Mouse (Mus musculus) MEL (cell line): ENCODE results near the gene Cmas. TPM values are rescaled to one million over a fixed set of nuclear protein-coding genes. Genes with fewer than 3 reads are reported as not detected.

Source experiments
- DNase-seq: peaks from one replicate; pipeline ENCODE4 v3.0.0; 2011; ENCODE audit warnings: low read depth, low spot score
- H3K27ac ChIP-seq: 2 replicates; pipeline ENCODE4 v1.5.1; 2012; ENCODE audit warnings: low read depth, mild to moderate bottlenecking, control low read depth, low read length, moderate library complexity; ENCODE audit not compliant: control insufficient read depth
- H3K27me3 ChIP-seq, 2 experiments: fragments of 150-350 bp in 1 of 2; sonication (generic) in 1 of 2; 2 replicates each; pipeline ENCODE4 v1.6.1; 2012; ENCODE audit warnings: low read length in 2 of 2, mild to moderate bottlenecking in 2 of 2, improper control_type of control experiment in 1 of 2, moderate library complexity in 1 of 2; ENCODE audit not compliant: insufficient read depth in 2 of 2, control insufficient read depth in 1 of 2
- H3K36me3 ChIP-seq, 2 experiments: 2 replicates each; pipeline ENCODE4 v1.6.1; 2012 to 2014; ENCODE audit warnings: low read length in 2 of 2, improper control_type of control experiment in 1 of 2, inconsistent platforms in 1 of 2, mild to moderate bottlenecking in 1 of 2; ENCODE audit not compliant: insufficient read depth in 2 of 2, control insufficient read depth in 1 of 2
- H3K4me1 ChIP-seq, 2 experiments: fragments of 150-350 bp in 1 of 2; sonication (generic) in 1 of 2; 2 replicates each; pipeline ENCODE4 v1.6.1; 2012; ENCODE audit warnings: low read length in 2 of 2, improper control_type of control experiment in 1 of 2, mild to moderate bottlenecking in 1 of 2; ENCODE audit not compliant: insufficient read depth in 2 of 2, control insufficient read depth in 1 of 2
- H3K4me3 ChIP-seq, 2 experiments: fragments of 150-350 bp in 1 of 2; sonication (generic) in 1 of 2; 2 replicates each; pipeline ENCODE4 v1.5.1; 2012; ENCODE audit warnings: low read depth in 2 of 2, low read length in 2 of 2, mild to moderate bottlenecking in 2 of 2, moderate library complexity in 2 of 2, control low read depth in 1 of 2, improper control_type of control experiment in 1 of 2; ENCODE audit not compliant: control insufficient read depth in 1 of 2, insufficient read depth in 1 of 2
- H3K79me2 ChIP-seq: 2 replicates; pipeline ENCODE4 v1.6.1; 2012; ENCODE audit warnings: mild to moderate bottlenecking, low read length, moderate library complexity; ENCODE audit not compliant: control insufficient read depth, poor library complexity, insufficient read depth
- H3K9ac ChIP-seq: 2 replicates; pipeline ENCODE4 v1.6.1; 2012; ENCODE audit warnings: low read depth, mild to moderate bottlenecking, control low read depth, low read length, moderate library complexity; ENCODE audit not compliant: control insufficient read depth, poor library complexity, severe bottlenecking
- H3K9me3 ChIP-seq: fragments of 150-350 bp; sonication (generic); replicated peaks from 2 replicates; pipeline ENCODE4 v1.6.1; 2012; ENCODE audit warnings: mild to moderate bottlenecking, low read length, improper control_type of control experiment, moderate library complexity; ENCODE audit not compliant: insufficient read depth
- BHLHE40 ChIP-seq: IDR thresholded peaks from 2 replicates; pipeline ENCODE4 v1.6.1; 2012; ENCODE audit warnings: low read depth, mild to moderate bottlenecking, inconsistent platforms, low read length, improper control_type of control experiment, borderline replicate concordance
- E2F4 ChIP-seq: IDR thresholded peaks from 2 replicates; pipeline ENCODE4 v1.6.1; 2011; ENCODE audit warnings: low read depth, low read length, improper control_type of control experiment, borderline replicate concordance
- EP300 ChIP-seq, 2 experiments: IDR thresholded peaks; 2 replicates each; pipeline ENCODE4 v1.6.1; 2011; ENCODE audit warnings: improper control_type of control experiment in 2 of 2, low read length in 2 of 2, low read depth in 1 of 2, mild to moderate bottlenecking in 1 of 2
- JUND ChIP-seq: IDR thresholded peaks from 2 replicates; pipeline ENCODE4 v1.6.1; 2011; ENCODE audit warnings: low read depth, mild to moderate bottlenecking, improper control_type of control experiment, low read length
- MAFK ChIP-seq: IDR thresholded peaks from 2 replicates; pipeline ENCODE4 v1.6.1; 2011; ENCODE audit warnings: low read depth, mild to moderate bottlenecking, low read length, improper control_type of control experiment, borderline replicate concordance
- MAX ChIP-seq: IDR thresholded peaks from 2 replicates; pipeline ENCODE4 v1.6.1; 2011; ENCODE audit warnings: low read length, improper control_type of control experiment
- MAZ ChIP-seq: IDR thresholded peaks from 2 replicates; pipeline ENCODE4 v1.6.1; 2012; ENCODE audit warnings: low read depth, mild to moderate bottlenecking, inconsistent platforms, low read length, improper control_type of control experiment
- MEF2A ChIP-seq: IDR thresholded peaks from 2 replicates; pipeline ENCODE4 v1.6.1; 2014; ENCODE audit warnings: low read depth, mild to moderate bottlenecking, inconsistent platforms, low read length, improper control_type of control experiment; ENCODE audit not compliant: poor library complexity, insufficient replicate concordance, severe bottlenecking; ENCODE audit errors: extremely low read depth
- MYB ChIP-seq: IDR thresholded peaks from 2 replicates; pipeline ENCODE4 v1.6.1; 2011; ENCODE audit warnings: mild to moderate bottlenecking, low read depth, low read length, improper control_type of control experiment
- MYC ChIP-seq: IDR thresholded peaks from 2 replicates; pipeline ENCODE4 v1.6.1; 2011; ENCODE audit warnings: low read depth, mild to moderate bottlenecking, low read length, improper control_type of control experiment, moderate library complexity
- NELFE ChIP-seq: IDR thresholded peaks from 2 replicates; pipeline ENCODE4 v1.6.1; 2011; ENCODE audit warnings: low read depth, low read length, improper control_type of control experiment
- NRF1 ChIP-seq: IDR thresholded peaks from 2 replicates; pipeline ENCODE4 v1.6.1; 2014; ENCODE audit warnings: low read depth, mild to moderate bottlenecking, inconsistent platforms, low read length, improper control_type of control experiment, moderate library complexity; ENCODE audit not compliant: poor library complexity, insufficient read depth, severe bottlenecking
- POLR2A ChIP-seq, 2 experiments: IDR thresholded peaks; 2 replicates each; pipeline ENCODE4 v1.6.1; 2011 to 2012; ENCODE audit warnings: low read length in 2 of 2, mild to moderate bottlenecking in 2 of 2, control low read depth in 1 of 2, improper control_type of control experiment in 1 of 2, low read depth in 1 of 2, moderate library complexity in 1 of 2; ENCODE audit not compliant: control insufficient read depth in 1 of 2, insufficient read depth in 1 of 2, poor library complexity in 1 of 2
- POLR2AphosphoS2 ChIP-seq: IDR thresholded peaks from 2 replicates; pipeline ENCODE4 v1.6.1; 2011; ENCODE audit warnings: low read length, improper control_type of control experiment
- POLR2AphosphoS5 ChIP-seq: IDR thresholded peaks from 2 replicates; pipeline ENCODE4 v1.6.1; 2012; ENCODE audit warnings: low read depth, borderline replicate concordance, mild to moderate bottlenecking, inconsistent platforms, low read length, moderate library complexity, mixed read lengths
- RAD21 ChIP-seq: IDR thresholded peaks from 2 replicates; pipeline ENCODE4 v1.6.1; 2011; ENCODE audit warnings: mild to moderate bottlenecking, low read depth, low read length, improper control_type of control experiment
- RCOR1 ChIP-seq: IDR thresholded peaks from 2 replicates; pipeline ENCODE4 v1.6.1; 2012; ENCODE audit warnings: low read depth, mild to moderate bottlenecking, inconsistent platforms, low read length, improper control_type of control experiment
- SIN3A ChIP-seq: IDR thresholded peaks from 2 replicates; pipeline ENCODE4 v1.6.1; 2012; ENCODE audit warnings: low read length, improper control_type of control experiment, inconsistent platforms
- TAL1 ChIP-seq: IDR thresholded peaks from 2 replicates; pipeline ENCODE4 v1.6.1; 2012; ENCODE audit warnings: mild to moderate bottlenecking, inconsistent platforms, low read length, moderate library complexity, mixed read lengths
- TBP ChIP-seq: IDR thresholded peaks from 2 replicates; pipeline ENCODE4 v1.8.0; 2011; ENCODE audit warnings: low read depth, low read length, improper control_type of control experiment
- TCF12 ChIP-seq: IDR thresholded peaks from 2 replicates; pipeline ENCODE4 v1.6.1; 2014; ENCODE audit warnings: low read depth, mild to moderate bottlenecking, inconsistent platforms, low read length, improper control_type of control experiment, moderate library complexity
- USF1 ChIP-seq: IDR thresholded peaks from 2 replicates; pipeline ENCODE4 v1.6.1; 2014; ENCODE audit warnings: low read depth, mild to moderate bottlenecking, inconsistent platforms, low read length, improper control_type of control experiment, moderate library complexity
- USF2 ChIP-seq, 2 experiments: IDR thresholded peaks; 2 replicates each; pipeline ENCODE4 v1.6.1; 2011 to 2012; ENCODE audit warnings: improper control_type of control experiment in 2 of 2, low read length in 2 of 2, borderline replicate concordance in 1 of 2, inconsistent platforms in 1 of 2, low read depth in 1 of 2, mild to moderate bottlenecking in 1 of 2; ENCODE audit not compliant: insufficient read depth in 1 of 2
- ZKSCAN1 ChIP-seq: IDR thresholded peaks from 2 replicates; pipeline ENCODE4 v1.6.1; 2012; ENCODE audit warnings: low read depth, mild to moderate bottlenecking, inconsistent platforms, low read length, improper control_type of control experiment, moderate library complexity
- ZNF384 ChIP-seq: IDR thresholded peaks from 2 replicates; pipeline ENCODE4 v1.6.1; 2012; ENCODE audit warnings: low read depth, mild to moderate bottlenecking, inconsistent platforms, low read length, improper control_type of control experiment
- polyA plus RNA-seq, 2 experiments: library from polyadenylated mRNA; stranded (reverse) in 1 of 2; unstranded in 1 of 2; fragments of >175 nt in 1 of 2; fragments of >200 nt in 1 of 2; gene quantifications; 2 replicates each; pipeline versions ENCODE4 v1.2.1 to v1.2.4; 2012; ENCODE audit warnings: low replicate concordance in 2 of 2, low read depth in 1 of 2; ENCODE audit not compliant: insufficient read length in 2 of 2, insufficient read depth in 1 of 2, missing spikeins in 1 of 2
- total RNA-seq: library from RNA; depleted of rRNA; stranded (reverse); fragments of 300-350 nt; gene quantifications from 2 replicates; pipeline ENCODE4 v1.2.3, GENCODE M21; 2012

Gene Cmas
- total and polyA plus RNA-seq, 3 experiments: 29.4 to 55.0 TPM; not detected in 1

- Histone ChIP-seq H3K4me1 (peaks cover 7 to 26% of the 10 kb centered on the region in 2 experiments), H3K4me3 (no peak overlapping the region), H3K9ac (no peak overlapping the region), H3K9me3 (no peaks in the 10 kb centered on the region), H3K36me3 (peaks cover 0 to 23% of the 10 kb centered on the region in 2 experiments; a peak in 2 of 4 replicates), H3K27ac (no peak overlapping the region), H3K79me2 (no peaks in the 10 kb centered on the region), H3K27me3 (no peaks in the 10 kb centered on the region)
- DNase-seq: no peak
- TF ChIP-seq JUND: no peak
- no peak for TF ChIP-seq USF2 (IDR thresholded peaks at IDR 0.05; ENCODE audit: borderline replicate concordance in 1 of 2, insufficient read depth in 1 of 2, low read depth in 1 of 2, low read length in 2 of 2)
- no peak for TF ChIP-seq MEF2A
- no peak for TF ChIP-seq MYC
- TF ChIP-seq RAD21: no peak
- no peak for TF ChIP-seq NRF1
- no peak for TF ChIP-seq ZNF384
- TF ChIP-seq ZKSCAN1: no peak
- TF ChIP-seq RCOR1: no peak
- no peak for TF ChIP-seq MAZ
- no peak for TF ChIP-seq E2F4
- TF ChIP-seq TCF12: no peak
- no peak for TF ChIP-seq MAX
- TF ChIP-seq EP300 (IDR thresholded peaks at IDR 0.05; ENCODE audit: low read depth in 1 of 2, low read length in 2 of 2): no peak
- no peak for TF ChIP-seq POLR2A (IDR thresholded peaks at IDR 0.05; ENCODE audit: control insufficient read depth in 1 of 2, insufficient read depth in 1 of 2, low read depth in 1 of 2, low read length in 2 of 2, poor library complexity in 1 of 2)
- TF ChIP-seq MYB: no peak
- TF ChIP-seq USF1: no peak
- TF ChIP-seq MAFK: no peak
- no peak for TF ChIP-seq NELFE
Measured at GRCm38 (mm10) chr6:142780574-142781033, 24.1 kb downstream of the Cmas start.

GRCm38 (mm10) chr6:142781286-142781685, 24.8 kb downstream of the Cmas start:
- H3K4me1 ChIP-seq: peaks cover 5 to 20% of the 10 kb centered on the region in 2 experiments
- no peaks in the 10 kb centered on the region for H3K79me2 ChIP-seq
- no peak overlapping the region for H3K27ac ChIP-seq
- H3K9me3 ChIP-seq: no peaks in the 10 kb centered on the region
- H3K27me3 ChIP-seq: no peaks in the 10 kb centered on the region
- TF ChIP-seq TAL1 (no peak), POLR2AphosphoS5 (no peak), MEF2A (no peak), BHLHE40 (no peak), POLR2AphosphoS2 (no peak), TBP (no peak), ZNF384 (no peak), SIN3A (no peak)
- TF ChIP-seq, all 39 proteins: peak for 0
- no peak for DNase-seq
- no peak overlapping the region for H3K4me3 ChIP-seq
- H3K9ac ChIP-seq: no peak overlapping the region
- H3K36me3 ChIP-seq: peaks cover 0 to 16% of the 10 kb centered on the region in 2 experiments; a peak in 2 of 4 replicates
